Mouse (Mus musculus) hematopoietic stem cell, adult 5-6 weeks (primary cell): ENCODE data around the gene Mfsd8. TPM values are rescaled to one million over a fixed set of nuclear protein-coding genes. Genes with fewer than 3 reads are reported as not detected.
"Not testable (repeated sequence)": the region's sequence is repeated elsewhere in the genome, so short reads cannot be mapped to it uniquely, and the experiment has no call there.

ENCODE experiments used
- ATAC-seq, 2 experiments: fragments of 125-278 bp in 1 of 2; replicated peaks in 1 of 2; 2 replicates each; pipeline ENCODE4 v1.8.0; 2016 to 2017; ENCODE audit warnings: inconsistent platforms in 2 of 2, mild to moderate bottlenecking in 2 of 2, moderate number of reproducible peaks in 2 of 2, low read depth in 1 of 2, moderate TSS enrichment in 1 of 2; ENCODE audit not compliant: low FRiP score in 2 of 2, poor library complexity in 2 of 2, severe bottlenecking in 2 of 2, insufficient read depth in 1 of 2, low TSS enrichment in 1 of 2
- total RNA-seq: library from RNA; stranded (forward); fragments of 172-1452, 232-1000 nt; gene quantifications from 2 replicates; pipeline ENCODE4 v1.2.3, GENCODE M21; 2017

The Mfsd8 gene
- total RNA-seq: 5.4 and 8.9 TPM in 2 replicates

GRCm38 (mm10) chr3:40846473-40846956 is at the start of gene Mfsd8:
Mfsd8 (minus strand) TSS chr3:40846886.
- peak; percentile 95 to 96 for ATAC-seq

- ATAC-seq: peak; percentile 25 to 69; a peak in 3 of 4 replicates
These were observed 47.6 kb upstream of the Mfsd8 start for GRCm38 (mm10) chr3:40894336-40894735.

- peak; percentile 97 to 98 for ATAC-seq
These were observed 47.2 kb upstream of the Mfsd8 start for GRCm38 (mm10) chr3:40893816-40894258.

GRCm38 (mm10) chr3:40853123-40853738 is 6.5 kb upstream of the Mfsd8 start:
- ATAC-seq: not testable (repeated sequence)

GRCm38 (mm10) chr3:40847936-40848335 is 1.2 kb upstream of the Mfsd8 start:
- not testable (repeated sequence) for ATAC-seq

GRCm38 (mm10) chr3:40847018-40847417 is 332 bp upstream of the Mfsd8 start:
- peak; percentile 29 to 68 for ATAC-seq

- not testable (repeated sequence) for ATAC-seq
These were observed 101 bp upstream of the Mfsd8 start, which contains the start of gene Abhd18 for GRCm38 (mm10) chr3:40846957-40847017. Abhd18 (plus strand) TSS chr3:40846970.

- not testable (repeated sequence) for ATAC-seq
These were observed 1.2 kb downstream of the Mfsd8 start for GRCm38 (mm10) chr3:40845521-40845920.

GRCm38 (mm10) chr3:40813275-40813674 is 33.4 kb downstream of the Mfsd8 start:
- ATAC-seq: no peak

- no peak for ATAC-seq
These were observed 36.8 kb downstream of the Mfsd8 start for GRCm38 (mm10) chr3:40809894-40810293.

- no peak for ATAC-seq
These were observed 38.0 kb downstream of the Mfsd8 start for GRCm38 (mm10) chr3:40808686-40809085.

- no peak for ATAC-seq
These were observed 39.8 kb downstream of the Mfsd8 start for GRCm38 (mm10) chr3:40806871-40807270.

- peak in 1 of 2 experiments; percentile 27; a peak in 3 of 4 replicates for ATAC-seq
These were observed 46.3 kb downstream of the Mfsd8 start for GRCm38 (mm10) chr3:40800373-40800823.

GRCm38 (mm10) chr3:40799530-40800372 is 46.9 kb downstream of the Mfsd8 start, which contains the start of gene Plk4:
Plk4 (plus strand) TSS chr3:40800019.
- ATAC-seq: peak; percentile 86 to 91

GRCm38 (mm10) chr3:40798500-40798899 is 48.2 kb downstream of the Mfsd8 start:
- peak; percentile 46 to 59 for ATAC-seq

- no peak for ATAC-seq
These were observed 48.6 kb downstream of the Mfsd8 start for GRCm38 (mm10) chr3:40798054-40798453.

GRCm38 (mm10) chr3:40793783-40794182 is 52.9 kb downstream of the Mfsd8 start:
- ATAC-seq: no peak
